Mouse (Mus musculus) brain, adult 2 months (tissue): ENCODE results near the gene Lrg1.

Source experiments
- DNase-seq: peaks from one replicate; pipeline ENCODE4 v3.0.0; 2011; ENCODE audit warnings: low read depth, low spot score

Gene Lrg1

GRCm38 (mm10) chr17:56121826-56122225, at the start of gene Lrg1:
TSS of gene Lrg1 (minus strand) at chr17:56122001.
- no peak for DNase-seq

GRCm38 (mm10) chr17:56171456-56171855, 49.7 kb upstream of the Lrg1 start:
- DNase-seq, result no peak

GRCm38 (mm10) chr17:56170636-56171035, 48.8 kb upstream of the Lrg1 start:
- no peak for DNase-seq

GRCm38 (mm10) chr17:56169830-56170229, 48.0 kb upstream of the Lrg1 start:
- no peak for DNase-seq

- no peak for DNase-seq
Observed at GRCm38 (mm10) chr17:56165671-56166070, 43.9 kb upstream of the Lrg1 start.

- no peak for DNase-seq
Observed at GRCm38 (mm10) chr17:56164510-56164909, 42.7 kb upstream of the Lrg1 start.

- no peak for DNase-seq
Observed at GRCm38 (mm10) chr17:56163523-56164102, 41.8 kb upstream of the Lrg1 start.

GRCm38 (mm10) chr17:56162231-56162774, 40.5 kb upstream of the Lrg1 start, which contains the start of gene Tnfaip8l1:
TSS of gene Tnfaip8l1 (plus strand) at chr17:56162477.
- peak; percentile 98 for DNase-seq

- peak; percentile 79 for DNase-seq
Observed at GRCm38 (mm10) chr17:56159729-56160128, 37.9 kb upstream of the Lrg1 start.

GRCm38 (mm10) chr17:56153643-56154042, 31.8 kb upstream of the Lrg1 start:
- DNase-seq, result peak; percentile 40

GRCm38 (mm10) chr17:56149897-56150296, 28.1 kb upstream of the Lrg1 start:
- DNase-seq, result no peak

GRCm38 (mm10) chr17:56148790-56149618, 27.2 kb upstream of the Lrg1 start:
- no peak for DNase-seq

- DNase-seq, result no peak
Observed at GRCm38 (mm10) chr17:56148280-56148679, 26.5 kb upstream of the Lrg1 start.

GRCm38 (mm10) chr17:56147420-56147819, 25.6 kb upstream of the Lrg1 start:
- DNase-seq, result no peak

GRCm38 (mm10) chr17:56146131-56146530, 24.3 kb upstream of the Lrg1 start:
- DNase-seq, result peak; percentile 63

GRCm38 (mm10) chr17:56144546-56144945, 22.7 kb upstream of the Lrg1 start:
- DNase-seq, result no peak

GRCm38 (mm10) chr17:56141702-56142605, 20.2 kb upstream of the Lrg1 start:
- DNase-seq, result peak; percentile 83

GRCm38 (mm10) chr17:56139858-56140595, 18.2 kb upstream of the Lrg1 start, which contains the start of gene Sema6b:
TSS of gene Sema6b (minus strand) at chr17:56140343.
- DNase-seq, result peak; percentile 91

GRCm38 (mm10) chr17:56139355-56139754, 17.6 kb upstream of the Lrg1 start:
- peak; percentile 58 for DNase-seq

GRCm38 (mm10) chr17:56137839-56138613, 16.2 kb upstream of the Lrg1 start:
- peak; percentile 54 for DNase-seq
